Mouse (Mus musculus) adipocyte (in vitro differentiated cells): ENCODE results near the gene Elp4.
A peak's percentile ranks its signal among the peaks of the same experiment; 100 is the strongest.

Experiments used
- DNase-seq: peaks from one replicate; pipeline ENCODE4 v3.0.0-alpha.2; 2016; ENCODE audit warnings: low spot score

The Elp4 gene

DNA sequence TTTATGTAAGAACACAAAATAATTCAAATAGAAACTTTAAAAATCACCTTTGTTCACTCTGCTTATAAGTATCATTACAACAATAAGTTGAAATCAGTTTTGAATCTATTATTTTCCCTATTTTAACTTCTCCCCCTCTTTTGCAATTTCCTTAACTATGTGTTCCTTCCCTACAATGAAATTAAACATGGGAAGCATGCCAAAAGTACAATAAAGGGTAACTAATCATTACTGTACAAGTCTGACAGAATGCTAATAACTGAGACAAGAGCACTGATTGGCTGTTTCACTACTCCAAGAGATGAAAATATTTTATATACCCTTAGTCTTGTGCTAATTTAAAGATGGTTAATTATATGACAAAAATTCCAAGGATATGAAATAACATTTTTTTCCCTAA, 99.2 kb downstream of the Elp4 start:
- DNase-seq, result no peak

DNA sequence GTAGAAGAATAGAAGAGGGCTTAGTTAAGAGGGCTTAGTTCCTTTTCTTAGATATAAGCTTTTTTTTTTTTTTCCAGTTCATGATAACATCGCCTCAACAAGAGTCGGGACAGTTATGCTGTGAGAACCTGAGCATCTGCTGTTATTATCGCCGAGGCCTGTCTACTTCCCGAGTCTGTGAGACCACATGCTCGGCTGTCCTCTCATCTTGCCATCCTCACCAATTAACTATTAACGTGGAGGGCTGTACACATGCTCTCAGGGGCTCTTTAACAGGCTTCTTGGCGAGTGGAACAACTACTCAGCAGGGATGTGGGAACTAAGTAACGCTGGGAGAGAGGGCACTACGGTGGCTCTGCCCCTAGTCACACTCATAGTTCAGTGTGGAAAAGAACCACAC, 99.9 kb downstream of the Elp4 start:
- DNase-seq, result no peak

DNA sequence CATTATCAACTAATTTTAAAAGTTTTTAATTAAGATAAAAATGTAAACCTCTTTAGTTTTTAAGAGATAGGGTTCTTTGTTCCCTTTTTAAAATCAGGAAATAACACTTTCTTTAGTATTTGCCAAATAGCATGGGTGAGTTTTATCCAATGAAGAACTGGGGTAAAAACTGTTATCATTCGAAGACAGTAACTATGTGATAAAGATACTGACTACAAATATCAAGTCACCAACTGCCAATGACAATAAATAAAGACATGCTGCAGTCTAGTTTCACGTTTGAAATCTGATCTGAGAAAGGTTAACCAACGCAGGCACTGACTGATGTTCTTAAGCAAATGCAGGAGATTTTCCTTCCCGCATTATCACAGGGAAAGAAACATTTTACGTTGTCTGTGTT, 100.9 kb downstream of the Elp4 start:
- no peak for DNase-seq

DNA sequence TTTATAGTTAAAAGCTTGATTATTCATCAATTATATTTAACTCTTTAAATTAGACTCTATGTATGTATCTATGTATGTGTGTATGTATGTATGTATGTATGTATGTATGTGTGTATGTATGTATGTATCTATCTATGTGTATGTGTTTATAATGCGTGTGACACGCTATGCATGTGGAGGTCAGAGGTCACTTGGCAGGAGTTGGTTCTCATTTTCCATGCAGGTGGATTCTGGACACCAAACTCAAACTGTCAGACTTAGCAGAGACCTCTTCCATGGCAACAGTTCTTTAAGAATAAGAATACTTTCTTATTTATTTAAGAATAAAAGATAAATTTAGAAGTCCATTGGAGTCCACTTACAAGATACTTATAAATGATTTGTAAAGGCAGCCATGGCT, 101.5 kb downstream of the Elp4 start:
- no peak for DNase-seq

DNA sequence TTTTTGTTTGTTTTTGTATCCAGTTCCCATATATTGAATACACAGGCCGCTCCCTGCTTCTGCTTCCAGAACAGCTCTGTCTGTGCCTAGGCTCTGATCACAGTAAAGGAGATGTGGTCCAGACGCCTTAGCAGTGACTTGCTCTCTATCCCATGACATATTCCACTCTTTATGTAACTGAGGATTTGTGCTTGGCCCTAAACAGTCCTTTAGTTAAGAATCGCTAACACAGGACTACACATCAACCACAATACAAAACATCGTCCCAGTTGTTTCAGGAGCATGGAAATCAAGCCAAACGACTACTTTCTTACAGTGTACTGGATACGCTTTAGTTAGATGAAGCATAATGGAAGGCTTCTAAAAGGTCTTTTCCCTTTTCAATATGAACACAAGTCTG, 102.8 kb downstream of the Elp4 start:
- no peak for DNase-seq

DNA sequence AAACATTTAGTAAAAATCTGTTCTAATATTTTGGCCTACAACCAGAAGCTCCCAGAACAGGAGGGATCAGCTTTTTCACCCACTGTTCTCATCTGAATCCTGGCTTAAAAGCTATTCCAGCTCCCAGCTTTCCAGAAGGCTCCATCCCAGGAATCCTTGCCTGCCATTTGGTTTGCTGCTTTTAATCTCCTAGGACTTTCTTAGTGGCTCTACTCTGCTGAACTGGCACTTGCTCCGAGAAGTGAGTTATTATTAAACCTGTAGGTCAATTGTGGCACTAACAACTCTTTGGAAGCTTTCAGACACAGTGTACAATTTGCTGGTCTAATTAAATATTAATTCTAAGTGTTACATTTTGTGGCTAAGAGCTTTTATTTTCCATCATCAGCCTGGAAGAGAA, 103.7 kb downstream of the Elp4 start:
- DNase-seq, result no peak

DNA sequence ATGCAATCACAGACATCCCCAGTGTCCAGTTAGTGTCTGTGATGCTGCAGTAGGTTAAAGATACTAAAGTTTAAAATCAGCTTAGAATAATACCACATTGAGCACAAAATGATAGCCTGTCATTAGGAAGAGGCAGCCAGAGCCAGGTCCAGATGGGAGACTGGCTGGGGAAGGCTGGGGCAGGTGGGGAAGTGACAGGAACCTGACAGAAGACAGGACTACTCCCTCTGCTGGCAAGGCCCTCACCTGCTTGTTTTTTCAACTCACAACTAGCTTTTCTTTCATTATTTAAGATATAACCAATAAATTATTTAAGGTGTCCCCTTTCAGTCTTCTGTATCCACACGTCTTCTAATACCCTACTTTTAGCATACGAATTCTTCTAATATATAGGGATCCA, 104.5 kb downstream of the Elp4 start:
- peak; percentile 12 for DNase-seq

DNA sequence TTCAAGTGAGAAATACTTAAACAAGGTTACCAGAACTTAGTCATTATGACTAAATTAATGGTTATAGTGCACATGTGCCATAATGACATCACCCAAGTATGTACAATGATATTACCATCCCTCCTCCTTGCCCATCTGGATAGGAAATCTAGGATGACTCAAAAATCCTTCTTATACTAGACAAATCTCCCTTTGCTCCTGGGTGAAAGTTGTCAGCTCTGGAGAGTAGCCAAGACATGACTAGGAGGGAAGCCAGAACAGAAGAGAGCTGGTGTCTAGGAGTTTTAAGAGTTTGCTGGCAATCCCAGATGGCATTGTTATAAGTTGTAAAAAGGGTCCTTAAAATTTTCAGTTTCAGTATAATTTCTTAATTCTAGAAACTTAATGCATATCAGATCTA, 106.5 kb downstream of the Elp4 start:
- DNase-seq, result peak; percentile 83

DNA sequence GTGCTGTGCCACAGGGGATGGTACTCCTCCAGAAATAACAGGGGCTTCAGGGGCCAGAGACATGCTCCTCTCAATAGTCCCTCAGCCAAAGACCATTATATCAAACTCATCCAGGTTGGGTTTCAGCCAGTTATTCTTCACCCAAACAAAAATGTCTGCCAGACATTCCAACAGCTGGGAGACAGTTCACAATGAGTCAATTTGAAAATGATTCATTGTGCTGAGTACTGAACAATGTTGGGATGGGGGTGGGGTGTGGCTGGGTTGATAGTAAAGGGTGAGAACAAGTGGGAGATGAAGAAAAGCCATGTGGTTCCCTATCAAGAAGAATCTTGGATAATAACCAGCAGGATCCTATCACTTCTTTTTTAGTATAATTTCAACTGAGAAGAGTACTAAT, 108.3 kb downstream of the Elp4 start:
- peak; percentile 46 for DNase-seq

DNA sequence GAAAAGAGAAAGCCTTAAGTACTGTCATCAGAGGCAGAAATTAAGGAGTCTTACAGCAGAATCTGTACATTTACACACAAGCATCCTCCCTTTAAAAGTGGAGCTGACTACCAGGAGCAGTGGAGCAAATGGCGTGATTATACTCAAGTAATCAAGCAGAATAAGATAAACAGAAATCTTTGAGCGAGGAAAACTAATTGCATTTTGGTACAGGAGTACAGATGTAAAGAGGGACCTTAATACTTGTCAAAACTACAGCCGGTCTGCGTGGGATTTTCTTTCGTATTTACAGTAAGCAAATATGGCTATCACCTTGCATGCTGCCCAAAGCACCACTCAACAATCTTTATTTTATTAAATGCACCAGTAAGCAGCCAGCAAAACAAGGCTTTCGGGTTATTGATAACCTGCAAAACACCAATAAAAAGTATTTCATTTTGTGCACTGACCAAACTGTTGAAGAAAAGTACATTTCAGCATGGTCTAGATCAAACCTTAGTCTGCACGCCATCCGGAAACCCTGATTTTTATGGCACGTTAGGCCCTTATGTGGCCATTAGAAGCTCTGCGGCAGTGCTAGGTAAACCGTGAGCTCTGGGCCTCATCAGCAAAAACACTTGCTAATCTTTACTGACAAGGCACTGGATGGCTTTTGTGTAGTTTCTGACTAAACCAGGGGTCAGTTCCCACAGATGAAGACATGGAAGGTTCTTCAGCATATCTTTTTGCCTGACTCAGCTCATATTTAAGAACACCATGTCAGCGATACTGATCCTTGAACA, 111.8 kb downstream of the Elp4 start:
- DNase-seq, result no peak

DNA sequence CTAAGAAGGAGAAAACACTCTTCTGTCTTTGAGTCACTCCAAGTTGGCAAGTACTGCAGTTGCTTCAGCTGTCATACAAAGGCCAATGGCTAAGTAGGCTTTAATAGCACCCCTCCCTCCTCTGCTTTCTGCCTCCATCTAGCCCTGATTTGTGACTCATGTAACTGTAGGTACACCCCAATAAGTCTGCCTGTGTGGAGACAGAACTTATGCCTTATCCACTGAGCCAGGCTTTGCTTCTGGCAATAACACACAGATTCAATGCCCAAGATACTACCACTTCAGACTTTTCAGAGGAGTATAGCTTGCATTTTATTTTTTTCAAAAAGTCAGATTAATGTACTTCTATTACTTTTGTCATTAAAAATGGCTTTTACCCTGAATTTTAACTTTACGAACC, 114.4 kb downstream of the Elp4 start:
- peak; percentile 12 for DNase-seq

DNA sequence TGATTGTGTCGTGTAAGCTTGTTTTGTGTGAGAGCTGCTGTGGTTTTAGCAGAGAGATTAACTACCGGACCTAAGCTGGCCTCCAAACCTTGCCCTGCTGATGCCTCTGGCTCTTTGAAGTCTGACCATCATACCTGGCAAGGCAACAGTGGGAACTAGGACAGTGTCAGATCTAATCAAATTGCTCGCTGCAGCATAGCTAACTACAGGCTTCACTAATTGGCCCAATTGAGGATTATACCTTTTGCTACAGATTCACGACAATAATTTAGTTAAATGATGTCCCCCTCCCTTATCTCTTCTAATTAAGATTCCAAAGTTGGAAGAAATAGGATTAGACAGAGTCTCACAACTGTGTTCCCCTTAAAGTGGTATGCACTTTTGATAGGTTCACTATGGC, 116.6 kb downstream of the Elp4 start:
- DNase-seq, result no peak

DNA sequence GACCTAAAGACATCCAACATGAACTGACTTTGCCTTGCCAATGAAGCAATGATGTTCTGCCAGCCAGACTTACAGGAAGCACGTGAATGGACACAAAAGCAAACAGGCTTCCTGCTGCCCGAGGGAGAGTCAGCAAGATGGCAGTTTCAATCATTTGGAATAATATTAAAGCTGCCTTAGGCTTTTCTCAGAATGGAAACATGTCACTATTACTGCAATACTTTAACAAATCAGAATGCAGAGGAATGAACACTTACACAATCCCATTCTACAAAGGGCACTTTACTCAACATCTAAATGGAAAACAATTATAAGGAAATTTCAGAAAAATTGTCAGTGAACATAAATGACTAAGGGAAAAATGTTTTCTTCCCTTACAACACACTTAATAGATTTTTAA, 117.4 kb downstream of the Elp4 start:
- peak; percentile 18 for DNase-seq

DNA sequence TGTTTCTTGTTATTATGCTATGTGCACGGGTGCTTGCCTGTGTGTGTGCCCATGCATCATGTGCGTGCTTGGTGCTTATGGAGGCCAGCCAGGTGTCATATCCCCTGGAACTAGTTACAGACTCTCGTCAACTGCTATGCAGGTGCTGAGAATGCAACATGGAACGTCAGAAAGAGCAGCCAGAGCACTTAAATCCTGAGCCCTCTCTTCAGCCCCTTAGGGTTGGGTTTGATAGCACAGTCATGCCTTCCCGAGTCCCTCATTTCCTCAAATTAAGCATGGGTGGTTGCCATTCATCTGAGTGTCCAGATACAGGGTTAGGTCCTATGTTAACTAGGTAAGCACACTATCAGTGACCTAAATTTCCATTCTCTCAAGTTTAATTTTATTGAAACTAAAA, 121.5 kb downstream of the Elp4 start:
- DNase-seq, result no peak

DNA sequence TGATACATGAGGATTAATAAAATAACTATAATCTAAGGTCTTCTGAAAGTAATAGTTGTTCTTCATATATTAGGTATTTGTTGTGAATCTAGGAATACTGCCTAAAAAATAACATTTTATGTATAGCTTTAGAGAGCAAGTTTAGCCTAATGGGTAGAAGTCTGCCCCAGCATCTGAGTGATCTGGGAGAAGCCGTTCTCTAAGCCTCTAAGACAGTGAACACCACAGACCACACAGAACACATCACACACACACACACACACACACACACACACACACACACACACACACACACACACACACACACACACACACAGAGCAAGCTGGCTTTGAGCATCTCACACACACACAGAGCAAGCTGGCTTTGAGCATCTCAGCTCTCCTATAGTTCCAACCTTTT, 123.6 kb downstream of the Elp4 start:
- no peak for DNase-seq

DNA sequence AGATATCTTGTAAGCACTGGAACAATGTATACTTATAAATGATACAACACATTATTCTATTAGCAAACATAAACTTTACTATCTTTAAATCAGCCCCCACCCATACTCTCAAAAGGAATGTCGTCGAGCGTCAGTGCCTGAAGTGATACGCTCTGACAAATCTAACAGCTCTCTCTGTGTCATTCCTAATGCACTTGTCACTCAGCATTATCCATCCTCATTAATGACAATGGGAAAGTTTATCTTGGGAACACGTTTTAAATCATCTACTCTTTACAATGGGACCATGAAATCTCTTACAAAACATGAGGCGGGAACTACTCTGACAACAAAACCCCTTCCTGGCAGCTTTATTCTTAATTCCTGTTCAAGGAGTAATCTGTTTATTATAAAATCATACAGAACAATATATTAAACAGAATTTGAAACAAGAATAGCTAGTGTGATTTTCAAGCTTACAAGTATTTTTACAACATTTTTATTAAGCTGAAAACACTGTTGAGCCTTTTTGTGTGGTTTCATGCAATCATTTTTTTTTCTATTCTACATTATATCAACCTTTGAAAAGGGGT, 125.0 kb downstream of the Elp4 start:
- DNase-seq, result no peak

DNA sequence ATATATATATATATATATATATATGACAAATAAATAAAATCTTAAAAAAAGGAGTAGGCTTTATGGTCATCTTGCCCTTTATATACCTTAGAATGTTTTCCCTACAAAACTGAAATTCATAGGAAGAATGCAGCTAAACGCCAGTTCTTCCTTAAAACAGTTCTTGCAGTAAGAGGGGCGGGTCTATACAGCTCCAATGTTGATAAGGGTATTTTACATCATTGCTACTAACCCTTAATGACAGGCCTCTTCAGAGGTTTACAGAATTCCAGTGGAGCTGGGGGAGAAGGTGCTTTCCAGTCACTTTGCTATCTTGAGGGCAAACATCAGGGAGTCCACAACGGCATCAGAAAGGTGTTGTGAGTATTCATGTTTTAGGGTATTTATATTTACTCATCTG, 133.1 kb downstream of the Elp4 start:
- DNase-seq, result no peak

DNA sequence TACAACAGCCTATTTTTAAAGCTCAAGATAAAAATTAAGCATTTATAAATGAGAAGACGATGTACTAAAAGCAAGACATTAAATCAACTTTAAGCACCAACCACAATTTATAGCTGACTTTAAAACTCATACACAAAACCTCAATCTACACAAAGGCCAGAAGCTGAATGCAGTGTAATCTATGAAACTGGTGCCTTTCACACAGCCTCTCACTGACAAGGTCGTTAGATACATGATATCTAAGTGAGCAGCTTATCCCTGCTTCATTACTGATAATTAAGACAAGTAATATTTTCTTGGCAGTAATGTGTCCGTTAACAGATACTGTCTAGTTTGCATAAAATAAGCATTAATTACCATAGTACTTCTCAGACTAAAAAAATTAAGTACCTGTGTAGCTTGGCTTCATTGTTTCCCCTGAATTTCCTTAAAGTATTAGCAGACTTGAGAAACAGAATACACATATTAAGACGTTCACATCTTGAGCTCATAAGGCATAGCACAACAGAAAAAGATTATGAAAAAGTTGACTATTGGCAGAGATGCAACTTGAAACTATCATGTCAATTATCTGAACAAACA, 134.5 kb downstream of the Elp4 start:
- DNase-seq, result no peak

DNA sequence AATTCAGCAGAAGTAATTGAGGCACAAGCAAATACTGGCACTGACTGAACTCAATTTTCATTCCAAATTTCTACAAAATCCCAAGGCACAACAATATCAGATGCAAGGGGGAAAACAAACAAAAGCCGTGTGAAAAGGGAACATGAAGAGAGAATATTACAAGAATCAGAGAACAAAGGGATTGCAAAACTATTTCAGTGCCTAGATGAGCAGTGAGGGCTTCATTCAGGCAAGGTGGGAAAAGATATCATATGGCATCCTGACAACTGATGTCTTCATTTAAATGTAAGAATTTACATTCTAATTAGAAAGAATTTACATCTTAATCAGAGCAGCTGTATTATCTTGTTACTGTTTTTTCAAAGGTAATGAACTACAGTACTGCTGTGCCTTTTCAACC, 150.9 kb downstream of the Elp4 start:
- DNase-seq, result no peak

DNA sequence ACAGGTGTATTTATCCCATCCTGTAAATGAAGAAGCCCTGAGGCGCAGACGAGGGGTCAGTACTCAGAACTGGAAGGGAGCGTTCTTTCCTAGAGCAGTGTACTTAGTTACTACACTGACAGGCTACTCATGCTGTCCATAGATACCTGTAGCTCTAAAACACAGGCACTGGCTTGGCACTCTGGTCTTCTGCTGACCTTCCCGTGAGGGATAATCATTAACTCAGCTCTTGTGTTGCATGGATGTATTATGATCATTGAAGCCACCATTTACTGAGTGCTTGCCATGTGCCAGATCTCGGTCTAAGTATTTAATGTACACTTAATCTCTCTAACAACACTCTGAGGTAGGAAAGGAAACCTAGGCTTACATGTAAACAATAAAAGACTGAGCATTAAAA, 155.3 kb downstream of the Elp4 start:
- no peak for DNase-seq

DNA sequence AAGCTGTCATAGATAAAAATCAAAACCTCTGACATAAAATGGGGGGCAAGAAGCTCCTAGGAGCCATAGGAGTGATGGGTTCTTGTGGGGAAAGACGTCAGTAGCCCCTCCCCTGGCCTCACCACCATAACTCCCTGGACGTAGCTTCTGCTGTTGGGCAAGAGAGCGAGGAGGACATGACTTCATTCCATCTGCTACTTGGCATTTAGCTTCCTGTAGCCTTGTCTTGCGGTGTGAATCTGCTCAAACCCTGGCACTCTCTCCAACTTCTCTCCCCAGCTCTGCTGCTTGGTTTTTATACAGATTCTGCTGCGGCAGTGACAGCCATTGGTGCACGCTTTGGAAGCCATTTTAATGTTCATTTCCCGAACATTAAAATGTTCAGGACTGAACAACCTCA, 157.5 kb downstream of the Elp4 start:
- DNase-seq, result no peak

DNA sequence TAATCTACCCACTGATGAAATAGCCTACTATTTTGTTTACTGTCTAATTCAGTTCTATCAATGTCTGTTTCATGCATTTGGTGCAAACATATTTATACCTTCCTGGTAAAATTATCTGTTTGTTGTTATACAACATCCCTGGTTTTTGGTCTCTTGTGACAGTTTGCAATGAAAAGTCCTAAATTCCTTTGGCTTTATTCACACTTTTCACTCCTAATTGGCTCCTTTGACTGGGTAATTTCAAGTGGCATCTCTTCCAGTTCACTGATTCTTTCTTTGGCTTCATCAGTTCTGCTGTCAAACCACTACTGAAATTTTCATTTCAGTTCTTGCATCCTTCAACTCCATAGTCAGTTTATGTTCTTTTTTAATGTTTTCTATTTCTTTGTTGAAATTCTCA, 168.2 kb downstream of the Elp4 start:
- no peak for DNase-seq

DNA sequence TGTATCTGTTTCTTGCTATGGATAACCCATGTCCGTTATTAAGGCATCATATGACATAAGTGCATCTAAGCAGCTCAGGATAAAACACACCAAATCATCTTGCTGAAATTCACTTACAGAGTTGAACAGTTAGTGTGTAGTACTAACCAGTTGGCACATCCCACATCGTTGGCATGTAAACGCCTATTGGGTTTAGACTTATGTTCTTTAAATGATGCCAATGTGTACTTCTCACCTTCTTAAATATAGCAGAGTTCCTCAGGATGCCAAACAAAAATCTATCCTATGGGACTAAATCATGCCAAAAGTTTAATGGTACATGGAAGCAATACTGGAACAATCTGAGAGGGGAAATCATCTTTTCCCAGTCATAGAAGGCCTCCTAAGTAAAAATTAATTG, 173.7 kb downstream of the Elp4 start:
- DNase-seq, result no peak

DNA sequence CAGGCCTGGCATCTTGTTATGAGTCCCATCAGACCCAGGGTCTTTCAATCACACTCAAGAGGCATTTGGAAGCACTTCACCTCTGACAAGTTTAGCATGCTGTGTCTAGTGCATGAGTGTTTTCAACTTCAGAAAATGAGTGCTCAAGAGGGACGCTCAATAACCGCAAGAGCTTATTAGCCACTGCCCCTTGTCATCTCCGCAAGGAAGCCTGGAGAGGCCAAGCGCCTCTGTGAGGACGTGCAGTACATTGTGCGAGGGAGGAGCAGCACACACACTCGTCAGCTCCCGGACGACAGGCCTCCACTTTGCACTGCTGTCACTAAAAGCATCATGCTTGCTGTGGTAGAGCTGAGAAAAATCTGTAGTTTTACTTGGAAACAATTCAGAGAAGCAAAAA, 177.7 kb downstream of the Elp4 start:
- DNase-seq, result no peak
